Mouse (Mus musculus): ENCODE measurements around the gene Nxpe2. TPM values are rescaled to one million over a fixed set of nuclear protein-coding genes. Genes with fewer than 3 reads are reported as not detected.

Gene Nxpe2
- polyA plus RNA-seq (2015; fragmentation: Nextera tagmentation; extraction: Ambion mirVana), result 3.5 and 4.4 TPM in 2 replicates

GRCm38 (mm10) chr9:48353148-48353698 is at the start of gene Nxpe2:
Nxpe2 (minus strand) TSS chr9:48353454.
- peak within 1 kb of the TSS; percentile 77 for H3K27ac ChIP-seq (ENCODE audit: low read length)
- 56% methylated on average over 2 of the region's 2 CpGs for WGBS
- DNase-seq (ENCODE audit: low spot score), result peak; percentile 61
- no peaks in the 10 kb centered on the region for H3K9me3 ChIP-seq (ENCODE audit: low read length)
- no peak for TF ChIP-seq CTCF (IDR thresholded peaks at IDR 0.05)
- peak; percentile 44; the same call in 1 of the 2 replicates for TF ChIP-seq EP300 (IDR thresholded peaks at IDR 0.05)
- no peak within 1 kb of the TSS for H3K4me3 ChIP-seq (ENCODE audit: low read depth, low read length)
- no peak within 1 kb of the TSS for H3K9ac ChIP-seq (replicated peaks; ENCODE audit: low read depth)
- peak; percentile 68 for ATAC-seq
- H3K4me2 ChIP-seq (replicated peaks; ENCODE audit: low read depth, low read length), result no peak within 1 kb of the TSS
- no peaks in the 10 kb centered on the region for H3K36me3 ChIP-seq (ENCODE audit: insufficient read depth, low read length)
- H3K4me1 ChIP-seq (ENCODE audit: insufficient read depth, low read depth, low read length), result peaks cover 3% of the 10 kb centered on the region; the same call in 1 of the 2 replicates
- H3K27me3 ChIP-seq (replicated peaks; ENCODE audit: insufficient read depth, low read length), result no peaks in the 10 kb centered on the region

DNA sequence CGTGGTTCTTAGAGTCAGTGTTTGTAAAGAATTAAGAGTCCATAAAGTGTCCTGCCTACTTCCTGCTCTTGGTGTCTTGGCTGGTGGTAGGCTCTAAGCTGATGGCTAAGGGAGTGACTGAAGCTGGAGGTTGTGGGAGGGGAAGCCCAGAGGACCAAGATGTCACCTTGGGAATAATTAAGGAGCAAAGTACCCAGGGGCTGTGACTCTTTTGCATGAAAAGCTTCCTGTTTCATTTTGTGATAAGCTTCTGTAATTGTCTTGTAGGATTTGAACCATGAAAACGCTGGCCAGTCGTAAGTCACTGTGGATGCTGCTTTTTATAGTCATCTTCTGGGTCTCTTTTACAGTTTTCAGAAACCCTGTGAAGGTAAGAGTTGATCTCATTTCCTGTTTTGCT is 36.7 kb upstream of the Nxpe2 start:
- Histone ChIP-seq H3K27ac (ENCODE audit: low read length) (no peak overlapping the region), H3K9ac (replicated peaks; ENCODE audit: low read depth) (no peak overlapping the region), H3K4me1 (ENCODE audit: insufficient read depth, low read depth, low read length) (no peaks in the 10 kb centered on the region), H3K4me2 (replicated peaks; ENCODE audit: low read depth, low read length) (no peak overlapping the region), H3K9me3 (ENCODE audit: low read length) (no peaks in the 10 kb centered on the region), H3K4me3 (ENCODE audit: low read depth, low read length) (no peak overlapping the region), H3K27me3 (replicated peaks; ENCODE audit: insufficient read depth, low read length) (no peaks in the 10 kb centered on the region), H3K36me3 (ENCODE audit: insufficient read depth, low read length) (no peaks in the 10 kb centered on the region)
- ATAC-seq (no peak), DNase-seq (ENCODE audit: low spot score) (no peak)
- 61% methylated on average over 3 of the region's 3 CpGs for WGBS
- no peak for TF ChIP-seq EP300 (IDR thresholded peaks at IDR 0.05)
- TF ChIP-seq CTCF (IDR thresholded peaks at IDR 0.05), result no peak

DNA sequence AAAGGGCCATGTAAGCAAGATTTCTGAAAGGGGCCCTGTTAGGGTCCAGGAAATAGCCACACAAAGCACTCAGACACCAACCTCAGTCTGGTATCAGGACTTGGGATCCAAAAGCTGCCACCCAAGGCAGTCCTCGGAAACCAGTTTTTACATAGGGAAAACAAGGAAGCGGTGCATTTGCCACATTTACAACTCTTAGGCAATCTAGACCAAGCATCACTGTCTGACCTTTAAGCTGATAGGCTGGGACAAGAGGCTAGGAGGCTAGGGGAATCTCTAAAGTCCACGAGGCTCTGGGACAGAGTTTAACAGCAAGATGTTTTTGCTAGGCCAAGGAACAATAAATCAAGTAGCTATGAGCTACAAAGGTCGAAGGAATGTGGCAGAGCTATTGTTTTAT is 35.2 kb upstream of the Nxpe2 start:
- Histone ChIP-seq H3K4me3 (ENCODE audit: low read depth, low read length) (no peak overlapping the region), H3K9ac (replicated peaks; ENCODE audit: low read depth) (no peak overlapping the region), H3K36me3 (ENCODE audit: insufficient read depth, low read length) (no peaks in the 10 kb centered on the region), H3K27me3 (replicated peaks; ENCODE audit: insufficient read depth, low read length) (no peaks in the 10 kb centered on the region), H3K27ac (ENCODE audit: low read length) (no peak overlapping the region), H3K4me2 (replicated peaks; ENCODE audit: low read depth, low read length) (no peak overlapping the region), H3K4me1 (ENCODE audit: insufficient read depth, low read depth, low read length) (no peaks in the 10 kb centered on the region), H3K9me3 (ENCODE audit: low read length) (no peaks in the 10 kb centered on the region)
- DNase-seq (ENCODE audit: low spot score) (peak; percentile 9), ATAC-seq (no peak)
- TF ChIP-seq CTCF (IDR thresholded peaks at IDR 0.05) (no peak), EP300 (IDR thresholded peaks at IDR 0.05) (no peak)
- 66% methylated on average over 4 of the region's 4 CpGs for WGBS

DNA sequence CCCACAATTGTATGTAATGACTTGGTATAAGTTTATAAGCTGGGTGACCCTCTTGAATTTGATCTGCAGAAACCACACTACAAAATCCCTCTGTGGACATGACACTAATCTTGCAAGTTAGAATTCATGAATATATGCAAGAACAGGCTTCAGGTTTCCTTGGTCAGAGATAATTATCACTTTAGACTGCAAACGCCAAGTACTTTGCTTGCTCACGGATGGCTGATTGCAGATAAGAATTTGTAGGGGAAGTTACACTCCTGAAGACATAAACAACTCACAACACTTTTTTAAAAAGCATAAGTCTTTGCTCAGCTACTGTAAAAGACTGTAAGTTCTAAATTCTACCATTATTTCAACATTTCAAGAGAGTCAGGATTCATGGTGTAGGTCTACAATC is 21.1 kb upstream of the Nxpe2 start:
- no peak overlapping the region for H3K4me2 ChIP-seq (replicated peaks; ENCODE audit: low read depth, low read length)
- 34% methylated on average over 2 of the region's 2 CpGs for WGBS
- H3K27me3 ChIP-seq (replicated peaks; ENCODE audit: insufficient read depth, low read length), result no peaks in the 10 kb centered on the region
- no peak for ATAC-seq
- no peaks in the 10 kb centered on the region for H3K4me1 ChIP-seq (ENCODE audit: insufficient read depth, low read depth, low read length)
- TF ChIP-seq EP300 (IDR thresholded peaks at IDR 0.05) (no peak), CTCF (IDR thresholded peaks at IDR 0.05) (no peak)
- no peak overlapping the region for H3K4me3 ChIP-seq (ENCODE audit: low read depth, low read length)
- no peak overlapping the region for H3K27ac ChIP-seq (ENCODE audit: low read length)
- no peaks in the 10 kb centered on the region for H3K9me3 ChIP-seq (ENCODE audit: low read length)
- H3K9ac ChIP-seq (replicated peaks; ENCODE audit: low read depth), result no peak overlapping the region
- no peak for DNase-seq (ENCODE audit: low spot score)
- no peaks in the 10 kb centered on the region for H3K36me3 ChIP-seq (ENCODE audit: insufficient read depth, low read length)

- Histone ChIP-seq H3K4me1 (ENCODE audit: insufficient read depth, low read depth, low read length) (no peaks in the 10 kb centered on the region), H3K9ac (replicated peaks; ENCODE audit: low read depth) (no peak overlapping the region), H3K27ac (ENCODE audit: low read length) (no peak overlapping the region), H3K9me3 (ENCODE audit: low read length) (no peaks in the 10 kb centered on the region), H3K27me3 (replicated peaks; ENCODE audit: insufficient read depth, low read length) (no peaks in the 10 kb centered on the region), H3K4me3 (ENCODE audit: low read depth, low read length) (no peak overlapping the region), H3K36me3 (ENCODE audit: insufficient read depth, low read length) (no peaks in the 10 kb centered on the region), H3K4me2 (replicated peaks; ENCODE audit: low read depth, low read length) (no peak overlapping the region)
- TF ChIP-seq EP300 (IDR thresholded peaks at IDR 0.05), result no peak
- TF ChIP-seq CTCF (IDR thresholded peaks at IDR 0.05), result no peak
- 68% methylated on average over 4 of the region's 4 CpGs for WGBS
- ATAC-seq (no peak), DNase-seq (ENCODE audit: low spot score) (no peak)
Observed at GRCm38 (mm10) chr9:48373232-48373878, 20.1 kb upstream of the Nxpe2 start.

DNA sequence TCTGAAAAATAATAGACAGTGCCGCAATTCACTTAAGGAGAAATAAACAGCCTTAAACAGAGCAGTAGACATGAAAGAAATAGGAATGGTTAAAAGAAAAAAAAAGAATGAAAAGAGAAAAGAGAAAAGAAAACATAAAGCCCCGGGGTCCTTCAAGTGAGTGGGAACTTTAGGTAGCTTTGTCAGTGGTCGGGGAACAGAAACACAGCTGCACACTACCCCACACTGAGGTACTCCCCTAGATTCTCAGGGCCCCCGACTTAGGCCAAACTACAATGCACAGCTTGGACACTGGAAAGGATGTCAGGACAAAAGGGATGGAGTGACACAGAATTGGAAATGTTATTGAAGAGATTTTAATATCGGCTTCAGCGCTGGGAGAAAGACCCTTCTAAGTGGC is 9.5 kb upstream of the Nxpe2 start:
- Histone ChIP-seq H3K4me3 (ENCODE audit: low read depth, low read length) (no peak overlapping the region), H3K9ac (replicated peaks; ENCODE audit: low read depth) (no peak overlapping the region), H3K4me1 (ENCODE audit: insufficient read depth, low read depth, low read length) (no peaks in the 10 kb centered on the region), H3K36me3 (ENCODE audit: insufficient read depth, low read length) (no peaks in the 10 kb centered on the region), H3K27me3 (replicated peaks; ENCODE audit: insufficient read depth, low read length) (no peaks in the 10 kb centered on the region), H3K27ac (ENCODE audit: low read length) (no peak overlapping the region), H3K9me3 (ENCODE audit: low read length) (no peaks in the 10 kb centered on the region), H3K4me2 (replicated peaks; ENCODE audit: low read depth, low read length) (no peak overlapping the region)
- WGBS, result 78% methylated on average over 6 of the region's 6 CpGs
- ATAC-seq, result no peak
- TF ChIP-seq CTCF (IDR thresholded peaks at IDR 0.05) (no peak), EP300 (IDR thresholded peaks at IDR 0.05) (no peak)
- DNase-seq (ENCODE audit: low spot score), result no peak
